12 mouse cellular contexts compared by ENCODE assay signal in genomic region chr13:34278759-34279270, GRCm38 (mm10).
A peak's percentile ranks its signal among the peaks of the same experiment; 100 is the strongest.
DNase-seq lines count a peak whose midpoint lies in the region; ATAC-seq and TF ChIP-seq lines count a peak whose summit lies in the region.
"Had no signal": no experiment of that assay in that cellular context is flagged by ENCODE, and none has a peak within 500 bp of the region (broad histone marks: within the 10 kb centered on the region; RNA-seq: fewer than 3 reads in every experiment).

No protein-coding gene starts in this region.

- peaks cover 3% of the 10 kb centered on the region for H3K4me1 ChIP-seq in kidney, postnatal 0 days (replicated peaks; ENCODE audit: insufficient read depth, low read length)
- H3K4me1 ChIP-seq in cortical plate, adult 2 months (ENCODE audit: control insufficient read depth, insufficient read depth, low read length), result peaks cover 12% of the 10 kb centered on the region; the same call in 1 of the 2 replicates
- peaks cover 15% of the 10 kb centered on the region for H3K4me1 ChIP-seq in hindbrain, embryonic 13.5 days (replicated peaks)
- peaks cover 13% of the 10 kb centered on the region for H3K4me1 ChIP-seq in midbrain, embryonic 13.5 days (replicated peaks)

- no peaks in the 10 kb centered on the region for H3K9me3 ChIP-seq in kidney, postnatal 0 days (replicated peaks; ENCODE audit: low read length)
- no peaks in the 10 kb centered on the region for H3K9me3 ChIP-seq in hindbrain, embryonic 13.5 days
- H3K9me3 ChIP-seq in midbrain, embryonic 13.5 days, result no peaks in the 10 kb centered on the region
- H3K9me3 ChIP-seq: embryonic facial prominence, embryonic 13.5 days had no signal

- peak; percentile 23 for DNase-seq in kidney, postnatal 0 days (ENCODE audit: low spot score)
- DNase-seq in kidney, postnatal 4 days, result no peak
- DNase-seq in spleen, postnatal 36 days (ENCODE audit: low spot score in 2 of 2), result no peak
- DNase-seq: right cerebral cortex, postnatal 14 days; thymus, postnatal 25 days had no signal

- no peak overlapping the region for H3K9ac ChIP-seq in kidney, postnatal 0 days (ENCODE audit: low read depth, low read length)
- H3K9ac ChIP-seq in hindbrain, embryonic 13.5 days, result no peak overlapping the region
- no peak overlapping the region for H3K9ac ChIP-seq in midbrain, embryonic 13.5 days (replicated peaks)
- H3K9ac ChIP-seq: embryonic facial prominence, embryonic 13.5 days had no signal

- TF ChIP-seq POLR2A in cortical plate, adult 2 months (IDR thresholded peaks at IDR 0.05; ENCODE audit: extremely low read depth, insufficient read depth, low read length), result no peak

- H3K4me2 ChIP-seq in kidney, postnatal 0 days (ENCODE audit: low read length), result no peak overlapping the region
- H3K4me2 ChIP-seq in hindbrain, embryonic 13.5 days, result no peak overlapping the region
- H3K4me2 ChIP-seq in midbrain, embryonic 13.5 days (replicated peaks), result no peak overlapping the region
- H3K4me2 ChIP-seq: embryonic facial prominence, embryonic 13.5 days had no signal

- no peak overlapping the region for H3K27ac ChIP-seq in kidney, postnatal 0 days
- peak overlapping the region; percentile 55 for H3K27ac ChIP-seq in cortical plate, adult 2 months (ENCODE audit: insufficient read depth, low read length)
- H3K27ac ChIP-seq in hindbrain, embryonic 13.5 days, result peak overlapping the region; percentile 48
- peak overlapping the region; percentile 27; the same call in 1 of the 2 replicates for H3K27ac ChIP-seq in midbrain, embryonic 13.5 days
- H3K27ac ChIP-seq: embryonic facial prominence, embryonic 13.5 days had no signal

- no peaks in the 10 kb centered on the region for H3K27me3 ChIP-seq in kidney, postnatal 0 days (ENCODE audit: insufficient read depth, low read length)
- H3K27me3 ChIP-seq in hindbrain, embryonic 13.5 days, result no peaks in the 10 kb centered on the region
- no peaks in the 10 kb centered on the region for H3K27me3 ChIP-seq in midbrain, embryonic 13.5 days
- H3K27me3 ChIP-seq: embryonic facial prominence, embryonic 13.5 days had no signal

- peak; percentile 36; the same call in 1 of the 2 replicates for ATAC-seq in kidney, postnatal 0 days (replicated peaks; ENCODE audit: low FRiP score, low read depth)
- peak; percentile 80 for ATAC-seq in hindbrain, embryonic 13.5 days (ENCODE audit: low FRiP score)
- peak; percentile 74 for ATAC-seq in midbrain, embryonic 13.5 days
- ATAC-seq in erythroid progenitor cell, adult 5-6 weeks (replicated peaks; ENCODE audit: low FRiP score, poor library complexity, severe bottlenecking), result no peak
- ATAC-seq in erythroblast, adult 5-6 weeks (replicated peaks; ENCODE audit: low FRiP score, poor library complexity, severe bottlenecking), result no peak
- ATAC-seq: activated CD4-positive, CD25-positive, alpha-beta regulatory T cell, adult 4 months had no signal

- WGBS in kidney, postnatal 0 days, result 51% methylated on average over 5 of the region's 5 CpGs
- 30% methylated on average over 5 of the region's 5 CpGs for WGBS in hindbrain, embryonic 13.5 days
- WGBS in midbrain, embryonic 13.5 days, result 59% methylated on average over 5 of the region's 5 CpGs

- TF ChIP-seq CTCF in kidney, postnatal 0 days (IDR thresholded peaks at IDR 0.05; ENCODE audit: low read depth), result no peak
- TF ChIP-seq CTCF in cortical plate, adult 2 months (IDR thresholded peaks at IDR 0.05; ENCODE audit: extremely low read depth, insufficient read depth, low read length), result no peak

- no peaks in the 10 kb centered on the region for H3K36me3 ChIP-seq in kidney, postnatal 0 days (ENCODE audit: insufficient read depth, low read length)
- 0 out of 2 replicates have a peak, but pooled peaks cover 9% of the 10 kb centered on the region for H3K36me3 ChIP-seq in hindbrain, embryonic 13.5 days
- peaks cover 19% of the 10 kb centered on the region for H3K36me3 ChIP-seq in midbrain, embryonic 13.5 days
- H3K36me3 ChIP-seq: embryonic facial prominence, embryonic 13.5 days had no signal

- H3K4me3 ChIP-seq in kidney, postnatal 0 days (replicated peaks; ENCODE audit: low read depth, low read length), result no peak overlapping the region
- H3K4me3 ChIP-seq in cortical plate, adult 2 months (ENCODE audit: insufficient read depth, low read length), result no peak overlapping the region
- no peak overlapping the region for H3K4me3 ChIP-seq in hindbrain, embryonic 13.5 days
- H3K4me3 ChIP-seq in midbrain, embryonic 13.5 days (replicated peaks), result no peak overlapping the region
- H3K4me3 ChIP-seq: embryonic facial prominence, embryonic 13.5 days had no signal

Comparison
In these comparisons a context has a peak if more than half of its experiments do, and no peak if none do; other contexts are left out.
1. ATAC-seq: peak in kidney, postnatal 0 days (single experiment), hindbrain, embryonic 13.5 days (single experiment) and midbrain, embryonic 13.5 days (single experiment); none in erythroid progenitor cell, adult 5-6 weeks (single experiment) and erythroblast, adult 5-6 weeks (single experiment).